Mouse (Mus musculus) hindbrain, embryonic 16.5 days (tissue): ENCODE results near the gene Irf1. TPM values are rescaled to one million over a fixed set of nuclear protein-coding genes. Genes with fewer than 3 reads are reported as not detected.

Source experiments
- ATAC-seq: fragments of 200-750 bp; cut with Nextera tagmentation; 2 replicates; pipeline ENCODE4 v1.8.0; 2017; ENCODE audit warnings: moderate TSS enrichment, moderate library complexity
- H3K27ac ChIP-seq: fragments of 300-500 bp; sonication (generic); 2 replicates; pipeline ENCODE4 v1.5.1; 2014; ENCODE audit warnings: low read depth, mild to moderate bottlenecking, control low read depth, low read length, moderate library complexity
- H3K27me3 ChIP-seq: fragments of 300-500 bp; sonication (generic); replicated peaks from 2 replicates; pipeline ENCODE4 v1.6.1; 2014; ENCODE audit warnings: low read length; ENCODE audit not compliant: control insufficient read depth, insufficient read depth
- H3K36me3 ChIP-seq: fragments of 300-500 bp; sonication (generic); 2 replicates; pipeline ENCODE4 v1.6.1; 2014; ENCODE audit warnings: mild to moderate bottlenecking, low read length, moderate library complexity, mixed read lengths; ENCODE audit not compliant: control insufficient read depth, insufficient read depth
- H3K4me1 ChIP-seq: fragments of 300-500 bp; sonication (generic); 2 replicates; pipeline ENCODE4 v1.6.1; 2014; ENCODE audit warnings: low read depth, low read length; ENCODE audit not compliant: control insufficient read depth, insufficient read depth
- H3K4me2 ChIP-seq: fragments of 300-500 bp; sonication (generic); 2 replicates; pipeline ENCODE4 v1.6.1; 2014; ENCODE audit warnings: mild to moderate bottlenecking, low read length, control low read depth, moderate library complexity
- H3K4me3 ChIP-seq: fragments of 300-500 bp; sonication (generic); 2 replicates; pipeline ENCODE4 v1.5.1; 2014; ENCODE audit warnings: mild to moderate bottlenecking, low read length, control low read depth, moderate library complexity
- H3K9ac ChIP-seq: fragments of 300-500 bp; sonication (generic); 2 replicates; pipeline ENCODE4 v1.6.1; 2014; ENCODE audit warnings: low read depth, mild to moderate bottlenecking, control low read depth, low read length, moderate library complexity
- H3K9me3 ChIP-seq: fragments of 300-500 bp; sonication (generic); 2 replicates; pipeline ENCODE4 v1.6.1; 2014; ENCODE audit warnings: mild to moderate bottlenecking, low read length, moderate library complexity; ENCODE audit not compliant: control insufficient read depth
- WGBS: fragments of 180-500 bp; shearing (Covaris S2); extraction: QIAGEN DNeasy Blood & Tissue Kit; methylation state at CpG from one replicate; pipeline ENCODE4 v1.1.7; 2014; 5-methylcytosine and 5-hydroxymethylcytosine counted together
- polyA plus RNA-seq: library from polyadenylated mRNA; unstranded; fragments of >200 nt; fragmentation: Nextera tagmentation; extraction: Ambion mirVana; gene quantifications from 2 replicates; pipeline ENCODE4 v1.2.1, GENCODE M21; 2015

Irf1 gene
- 3.5 and 3.9 TPM in 2 replicates for polyA plus RNA-seq

DNA sequence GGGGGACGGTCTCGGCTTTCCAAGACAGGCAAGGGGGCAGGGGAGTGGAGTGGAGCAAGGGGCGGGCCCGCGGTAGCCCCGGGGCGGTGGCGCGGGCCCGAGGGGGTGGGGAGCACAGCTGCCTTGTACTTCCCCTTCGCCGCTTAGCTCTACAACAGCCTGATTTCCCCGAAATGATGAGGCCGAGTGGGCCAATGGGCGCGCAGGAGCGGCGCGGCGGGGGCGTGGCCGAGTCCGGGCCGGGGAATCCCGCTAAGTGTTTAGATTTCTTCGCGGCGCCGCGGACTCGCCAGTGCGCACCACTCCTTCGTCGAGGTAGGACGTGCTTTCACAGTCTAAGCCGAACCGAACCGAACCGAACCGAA, at the start of gene Irf1:
TSS of gene Irf1 (plus strand) at position 255 of the 365 bp plus-strand sequence.
- WGBS = under 1% methylated on average over 40 of the region's 40 CpGs
- Histone ChIP-seq H3K4me2 (peak within 1 kb of the TSS; percentile 91), H3K9me3 (no peaks in the 10 kb centered on the region), H3K9ac (peak within 1 kb of the TSS; percentile 75), H3K36me3 (no peaks in the 10 kb centered on the region), H3K4me1 (peaks cover 4% of the 10 kb centered on the region; the same call in 1 of the 2 replicates), H3K27me3 (peaks cover 6% of the 10 kb centered on the region), H3K4me3 (peak within 1 kb of the TSS; percentile 79), H3K27ac (no peak within 1 kb of the TSS)
- ATAC-seq = peak; percentile 95

DNA sequence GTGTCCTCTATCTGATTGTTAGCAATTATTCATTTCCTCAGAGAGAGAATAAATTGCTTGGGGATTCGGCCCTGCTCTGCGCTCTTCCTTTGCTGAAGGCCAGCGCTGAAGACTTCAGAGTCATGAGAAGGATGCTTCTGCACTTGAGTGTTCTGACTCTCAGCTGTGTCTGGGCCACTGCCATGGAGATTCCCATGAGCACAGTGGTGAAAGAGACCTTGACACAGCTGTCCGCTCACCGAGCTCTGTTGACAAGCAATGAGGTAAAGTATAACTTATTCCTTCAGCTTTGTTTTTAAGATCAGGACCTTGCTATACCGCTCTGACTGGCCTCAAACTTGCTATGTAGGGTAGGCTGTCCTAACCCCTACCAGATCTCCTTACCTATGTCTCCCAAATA, 49.1 kb upstream of the Irf1 start, which contains the start of gene Il5:
TSS of gene Il5 (plus strand) at position 80 of the 400 bp plus-strand sequence.
- no peaks in the 10 kb centered on the region for H3K36me3 ChIP-seq
- no peak within 1 kb of the TSS for H3K4me3 ChIP-seq
- no peaks in the 10 kb centered on the region for H3K9me3 ChIP-seq
- ATAC-seq = no peak
- H3K27me3 ChIP-seq = no peaks in the 10 kb centered on the region
- no peak within 1 kb of the TSS for H3K9ac ChIP-seq
- H3K4me1 ChIP-seq = no peaks in the 10 kb centered on the region
- no peak within 1 kb of the TSS for H3K4me2 ChIP-seq
- 85% methylated on average over 6 of the region's 6 CpGs for WGBS
- no peak within 1 kb of the TSS for H3K27ac ChIP-seq

DNA sequence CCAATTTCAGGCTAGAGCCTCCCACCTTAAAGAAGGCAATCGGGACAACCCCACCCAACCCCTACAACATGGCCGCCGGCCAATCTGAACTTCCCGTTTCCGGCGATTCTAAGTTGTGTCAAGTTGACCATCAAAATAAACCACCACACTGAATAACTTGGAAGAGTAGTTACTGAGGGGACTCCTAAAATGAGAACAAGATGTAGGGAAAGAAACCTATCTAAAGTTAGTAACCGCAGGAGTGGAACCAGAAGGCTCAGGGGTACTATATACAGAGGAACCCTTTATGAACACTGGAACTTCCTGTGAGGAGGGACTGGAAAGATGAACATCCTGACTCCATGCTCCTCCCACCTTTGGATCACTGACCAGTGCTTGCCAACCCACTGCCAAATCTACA, 38.4 kb upstream of the Irf1 start:
- no peak overlapping the region for H3K4me3 ChIP-seq
- no peaks in the 10 kb centered on the region for H3K4me1 ChIP-seq
- no peaks in the 10 kb centered on the region for H3K36me3 ChIP-seq
- ATAC-seq = no peak
- no peaks in the 10 kb centered on the region for H3K9me3 ChIP-seq
- no peak overlapping the region for H3K4me2 ChIP-seq
- no peaks in the 10 kb centered on the region for H3K27me3 ChIP-seq
- no peak overlapping the region for H3K9ac ChIP-seq
- WGBS = 95% methylated on average over 7 of the region's 7 CpGs
- H3K27ac ChIP-seq = no peak overlapping the region

DNA sequence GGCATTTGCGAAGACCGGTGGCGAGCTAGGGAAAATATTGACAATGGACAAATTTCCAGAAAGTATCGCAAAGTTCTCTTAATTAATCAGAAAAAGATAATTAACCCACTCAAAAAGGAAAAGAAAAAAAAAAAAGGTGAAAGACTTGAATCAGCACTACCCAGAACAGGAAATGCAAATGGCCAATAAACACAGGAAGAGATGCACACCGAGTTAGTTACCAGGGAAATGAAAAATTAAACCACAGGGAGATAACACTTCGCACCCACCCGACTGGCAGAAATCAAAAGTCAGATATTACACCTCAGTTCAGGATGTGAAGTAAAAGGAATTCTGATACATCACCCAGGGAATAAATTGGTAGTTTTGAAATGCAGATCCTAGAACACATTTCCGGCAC, 37.6 kb upstream of the Irf1 start:
- no peak for ATAC-seq
- 92% methylated on average over 8 of the region's 8 CpGs for WGBS

DNA sequence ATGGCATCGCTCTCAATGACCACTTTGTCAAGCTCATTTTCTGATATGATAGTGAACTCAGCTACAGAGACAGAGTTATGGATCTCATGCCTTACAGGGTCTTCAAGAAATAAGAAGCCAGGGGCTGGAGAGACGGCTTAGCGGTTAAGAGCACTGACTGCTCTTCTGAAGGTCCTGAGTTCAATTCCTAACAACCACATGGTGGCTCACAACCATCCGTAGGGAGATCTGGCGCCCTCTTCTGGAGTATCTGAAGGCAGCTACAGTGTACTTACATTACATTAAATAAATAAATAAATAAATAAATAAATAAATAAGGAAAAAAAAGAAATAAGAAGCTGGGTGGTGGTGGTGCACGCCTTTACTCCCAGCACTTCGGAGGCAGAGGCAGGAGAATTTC, 36.0 kb upstream of the Irf1 start:
- no peak overlapping the region for H3K27ac ChIP-seq
- H3K4me3 ChIP-seq = no peak overlapping the region
- no peak overlapping the region for H3K9ac ChIP-seq
- no peak for ATAC-seq
- WGBS = 88% methylated on average over 7 of the region's 7 CpGs
- no peak overlapping the region for H3K4me2 ChIP-seq
- no peaks in the 10 kb centered on the region for H3K9me3 ChIP-seq
- H3K4me1 ChIP-seq = no peaks in the 10 kb centered on the region
- H3K27me3 ChIP-seq = no peaks in the 10 kb centered on the region
- no peaks in the 10 kb centered on the region for H3K36me3 ChIP-seq

More for the DNA sequence above, 37.6 kb upstream of the Irf1 start:
- H3K4me1 ChIP-seq = no peaks in the 10 kb centered on the region
- no peak overlapping the region for H3K4me2 ChIP-seq
- H3K9ac ChIP-seq = no peak overlapping the region
- H3K4me3 ChIP-seq = no peak overlapping the region
- H3K27me3 ChIP-seq = no peaks in the 10 kb centered on the region
- H3K27ac ChIP-seq = no peak overlapping the region
- H3K36me3 ChIP-seq = no peaks in the 10 kb centered on the region
- no peaks in the 10 kb centered on the region for H3K9me3 ChIP-seq

DNA sequence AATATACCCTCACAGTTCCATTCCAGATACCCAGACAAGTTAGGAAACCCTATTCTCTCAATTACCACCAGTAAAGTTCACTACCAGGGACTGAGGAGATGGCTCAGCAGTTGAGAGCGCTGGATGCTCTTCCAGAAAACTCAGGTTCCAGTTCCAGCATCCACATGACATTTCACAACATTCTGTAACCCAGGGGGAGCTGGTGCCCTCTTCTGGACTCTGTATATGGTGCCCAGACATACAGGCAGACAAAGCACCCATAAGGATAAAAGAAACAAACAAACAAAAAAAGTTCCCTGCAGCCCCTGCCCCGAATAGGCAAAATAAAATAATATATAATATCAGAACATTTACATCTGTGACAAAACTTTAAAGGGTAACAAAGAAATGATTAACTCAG, 35.4 kb upstream of the Irf1 start:
- ATAC-seq = no peak
- no peak overlapping the region for H3K4me3 ChIP-seq
- no peak overlapping the region for H3K27ac ChIP-seq
- H3K9me3 ChIP-seq = no peaks in the 10 kb centered on the region
- no peaks in the 10 kb centered on the region for H3K4me1 ChIP-seq
- H3K27me3 ChIP-seq = no peaks in the 10 kb centered on the region
- H3K4me2 ChIP-seq = no peak overlapping the region
- H3K9ac ChIP-seq = no peak overlapping the region
- WGBS = 84% methylated on average over 2 of the region's 2 CpGs
- no peaks in the 10 kb centered on the region for H3K36me3 ChIP-seq

DNA sequence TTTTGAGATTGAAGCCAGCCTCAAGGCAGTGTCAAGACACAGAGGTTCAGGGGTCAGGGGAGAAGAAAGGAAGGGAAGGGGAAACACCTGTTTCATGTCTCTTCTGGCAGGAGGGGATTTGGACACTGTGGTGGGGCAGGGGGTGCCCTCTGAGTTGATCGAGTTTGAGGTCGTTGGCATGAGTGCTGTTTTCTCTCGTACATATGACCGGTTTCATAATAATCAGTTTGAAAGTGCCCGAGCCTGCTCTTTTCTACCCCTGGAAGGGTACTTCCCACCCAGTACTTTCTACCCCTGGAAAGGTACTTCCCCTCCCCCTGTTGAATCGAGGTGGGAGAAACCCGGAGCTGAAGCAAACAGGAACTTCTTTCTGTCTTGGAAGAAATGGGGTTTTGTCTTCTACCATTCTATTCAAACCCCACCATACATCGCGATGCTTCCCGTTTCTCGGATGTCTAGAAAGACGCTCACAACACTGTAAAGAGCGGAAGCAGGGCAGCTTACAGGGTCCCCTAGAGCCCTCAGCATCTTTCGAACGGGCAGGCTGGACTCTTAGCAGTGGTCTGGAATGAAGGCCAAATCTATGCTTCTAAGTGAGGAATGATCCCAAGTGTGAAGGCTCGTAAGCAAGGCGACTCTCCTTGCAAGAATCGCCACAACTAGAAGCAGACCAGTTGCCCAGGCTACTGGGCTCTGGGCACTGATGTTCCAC, 34.7 kb upstream of the Irf1 start:
- no peak overlapping the region for H3K27ac ChIP-seq
- no peak overlapping the region for H3K9ac ChIP-seq
- H3K9me3 ChIP-seq = no peaks in the 10 kb centered on the region
- 71% methylated on average over 18 of the region's 18 CpGs for WGBS
- peak overlapping the region; percentile 56 for H3K4me2 ChIP-seq
- no peaks in the 10 kb centered on the region for H3K4me1 ChIP-seq
- H3K27me3 ChIP-seq = no peaks in the 10 kb centered on the region
- H3K4me3 ChIP-seq = no peak overlapping the region
- no peak for ATAC-seq
- no peaks in the 10 kb centered on the region for H3K36me3 ChIP-seq

DNA sequence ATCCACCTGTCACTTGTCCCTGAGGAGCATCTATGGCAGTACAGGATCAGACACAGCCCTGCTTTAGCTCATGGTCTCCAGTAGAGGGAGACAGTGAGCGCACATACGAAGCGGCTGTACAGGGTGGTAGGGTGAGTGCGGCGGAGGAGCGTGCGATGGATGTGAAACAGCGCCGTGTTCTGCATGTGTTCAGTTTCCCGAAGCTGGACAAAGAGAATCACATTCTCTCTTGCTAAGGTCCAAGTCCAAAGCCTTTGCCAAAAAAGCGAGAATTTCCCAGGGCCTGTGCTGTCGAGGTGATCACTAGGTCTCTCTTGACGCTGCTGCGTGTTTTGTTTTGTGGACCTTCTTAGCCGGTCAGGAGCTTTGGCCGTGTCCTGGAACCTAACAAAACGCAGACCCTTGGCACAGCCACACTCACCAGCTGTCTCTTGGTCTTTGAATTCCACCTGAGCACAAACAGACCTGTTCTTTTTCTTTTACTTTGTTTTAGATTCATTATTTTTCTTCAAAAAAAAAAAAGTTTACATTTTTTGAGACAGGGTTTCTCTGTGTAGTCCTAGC, 34.0 kb upstream of the Irf1 start:
- Histone ChIP-seq H3K4me1 (no peaks in the 10 kb centered on the region), H3K9ac (peak overlapping the region; percentile 45; the same call in 1 of the 2 replicates), H3K27ac (no peak overlapping the region), H3K4me2 (peak overlapping the region; percentile 56), H3K4me3 (peak overlapping the region; percentile 22; the same call in 1 of the 2 replicates), H3K36me3 (no peaks in the 10 kb centered on the region), H3K27me3 (no peaks in the 10 kb centered on the region), H3K9me3 (no peaks in the 10 kb centered on the region)
- peak; percentile 93 for ATAC-seq
- WGBS = 16% methylated on average over 17 of the region's 17 CpGs

DNA sequence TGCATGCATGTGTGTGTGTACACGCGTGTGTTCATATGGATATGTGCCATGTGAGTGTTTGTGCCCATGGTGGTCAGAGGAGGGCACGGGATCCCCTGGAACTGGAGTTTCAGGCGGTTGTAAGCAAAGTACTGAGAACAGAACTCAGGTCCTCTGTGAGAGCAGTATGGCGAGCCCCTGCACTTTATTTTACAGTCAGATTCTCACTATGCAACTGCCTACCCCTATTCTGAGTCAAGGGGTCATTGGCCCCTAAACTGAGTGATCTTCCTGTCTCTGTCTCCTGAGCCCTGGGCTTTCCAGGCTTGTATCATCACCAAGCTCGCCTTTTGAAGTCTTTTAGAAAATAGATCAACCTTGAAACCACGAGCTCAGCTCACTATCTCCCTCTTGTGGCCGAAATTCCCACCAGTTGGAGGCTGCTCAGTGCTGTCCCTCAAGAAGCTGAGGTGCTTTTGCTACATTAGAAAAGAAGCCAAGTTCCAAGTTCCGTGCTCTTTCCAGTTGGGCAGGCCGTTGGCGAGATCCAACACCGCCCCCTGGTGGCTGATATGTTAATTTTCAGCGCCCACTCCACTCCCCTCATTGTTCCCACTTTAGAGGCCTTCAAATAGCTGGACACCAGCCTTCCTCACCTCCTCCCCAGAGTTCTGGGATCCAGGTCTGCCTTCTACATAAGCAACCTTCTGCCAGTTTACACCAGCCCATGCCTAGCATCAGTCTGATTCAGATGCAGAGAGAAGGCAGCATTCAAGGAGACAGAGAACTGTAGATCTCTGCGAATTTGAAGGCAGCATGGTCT, 32.8 kb upstream of the Irf1 start:
- Histone ChIP-seq H3K27me3 (no peaks in the 10 kb centered on the region), H3K9ac (no peak overlapping the region), H3K4me2 (no peak overlapping the region), H3K27ac (no peak overlapping the region), H3K9me3 (no peaks in the 10 kb centered on the region), H3K4me1 (no peaks in the 10 kb centered on the region), H3K4me3 (no peak overlapping the region), H3K36me3 (no peaks in the 10 kb centered on the region)
- 48% methylated on average over 14 of the region's 14 CpGs for WGBS
- peak; percentile 70 for ATAC-seq
